Mouse (Mus musculus) brain, adult 2 months (tissue): ENCODE data around the gene Mcm8.

Experiments
- DNase-seq: peaks from one replicate; pipeline ENCODE4 v3.0.0; 2011; ENCODE audit warnings: low read depth, low spot score

Mcm8 gene

DNA sequence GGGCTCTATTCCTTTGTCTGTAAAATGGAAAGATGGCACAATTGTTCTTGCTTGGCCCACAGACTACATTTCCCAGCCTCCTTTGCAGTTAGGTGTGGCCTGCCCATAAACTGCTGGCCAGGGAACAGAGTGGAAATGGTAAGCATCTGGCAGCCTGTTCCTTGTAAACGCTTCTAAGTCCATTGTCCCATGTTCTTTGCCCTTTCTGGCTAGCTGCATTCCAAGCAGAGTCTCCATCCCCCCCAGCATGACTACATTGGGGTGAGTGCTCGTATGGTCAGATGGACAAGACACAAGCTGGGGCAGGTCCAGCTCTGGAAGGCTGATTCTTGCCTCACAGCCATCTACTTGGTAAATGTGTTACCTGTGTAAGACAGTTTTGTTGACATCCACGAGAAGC, 55.7 kb downstream of the Mcm8 start:
- no peak for DNase-seq

DNA sequence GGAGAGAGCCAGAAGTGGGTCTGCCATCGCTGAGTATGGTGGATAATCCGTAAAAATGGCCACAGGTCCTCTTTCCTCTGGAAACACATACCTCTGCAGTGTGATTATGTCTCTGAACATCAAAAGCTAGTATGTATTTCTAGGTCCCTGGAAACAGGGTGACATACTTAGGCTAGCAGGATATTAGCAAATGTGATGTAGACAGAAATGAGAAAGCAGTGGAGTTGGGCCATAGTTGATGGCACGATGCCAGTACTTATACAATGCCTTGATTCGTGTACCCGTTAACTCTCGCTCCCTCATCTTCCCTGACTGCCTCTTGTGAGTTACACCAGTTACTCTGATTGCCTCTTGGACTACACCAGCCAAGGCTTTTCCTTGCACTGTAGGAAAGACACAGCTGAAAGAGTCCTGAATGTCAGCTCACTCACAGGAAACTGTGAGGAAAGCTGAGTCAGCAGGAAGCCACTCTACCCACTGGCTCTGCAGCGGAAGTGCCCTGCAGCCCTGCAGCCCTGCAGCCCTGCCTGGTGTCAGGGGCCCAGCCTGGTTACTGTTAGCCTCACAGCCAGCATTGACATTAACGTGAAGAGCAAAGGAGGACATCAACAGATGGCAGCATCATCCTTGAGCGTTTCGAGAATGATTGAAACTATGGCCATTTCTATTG, 57.9 kb downstream of the Mcm8 start:
- DNase-seq: no peak

DNA sequence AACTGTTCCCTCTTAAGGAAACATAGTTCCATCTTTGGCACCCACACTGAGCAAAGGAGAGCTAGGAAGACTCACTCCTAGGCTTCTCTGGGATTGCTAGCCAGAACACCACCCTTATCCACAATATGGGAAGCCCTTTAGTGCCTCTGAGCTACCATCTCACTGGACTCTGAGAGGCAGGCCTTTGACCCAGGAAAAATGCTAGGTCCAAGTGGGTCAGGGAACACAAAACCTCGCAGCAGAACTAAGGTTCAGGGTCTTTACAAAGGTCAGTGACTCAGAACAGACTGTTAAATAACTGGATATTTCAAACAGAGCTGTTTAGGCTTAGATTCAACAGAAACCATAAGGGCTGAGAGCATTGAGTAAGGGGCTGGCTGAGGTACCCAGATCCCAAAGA, 61.0 kb downstream of the Mcm8 start:
- no peak for DNase-seq

DNA sequence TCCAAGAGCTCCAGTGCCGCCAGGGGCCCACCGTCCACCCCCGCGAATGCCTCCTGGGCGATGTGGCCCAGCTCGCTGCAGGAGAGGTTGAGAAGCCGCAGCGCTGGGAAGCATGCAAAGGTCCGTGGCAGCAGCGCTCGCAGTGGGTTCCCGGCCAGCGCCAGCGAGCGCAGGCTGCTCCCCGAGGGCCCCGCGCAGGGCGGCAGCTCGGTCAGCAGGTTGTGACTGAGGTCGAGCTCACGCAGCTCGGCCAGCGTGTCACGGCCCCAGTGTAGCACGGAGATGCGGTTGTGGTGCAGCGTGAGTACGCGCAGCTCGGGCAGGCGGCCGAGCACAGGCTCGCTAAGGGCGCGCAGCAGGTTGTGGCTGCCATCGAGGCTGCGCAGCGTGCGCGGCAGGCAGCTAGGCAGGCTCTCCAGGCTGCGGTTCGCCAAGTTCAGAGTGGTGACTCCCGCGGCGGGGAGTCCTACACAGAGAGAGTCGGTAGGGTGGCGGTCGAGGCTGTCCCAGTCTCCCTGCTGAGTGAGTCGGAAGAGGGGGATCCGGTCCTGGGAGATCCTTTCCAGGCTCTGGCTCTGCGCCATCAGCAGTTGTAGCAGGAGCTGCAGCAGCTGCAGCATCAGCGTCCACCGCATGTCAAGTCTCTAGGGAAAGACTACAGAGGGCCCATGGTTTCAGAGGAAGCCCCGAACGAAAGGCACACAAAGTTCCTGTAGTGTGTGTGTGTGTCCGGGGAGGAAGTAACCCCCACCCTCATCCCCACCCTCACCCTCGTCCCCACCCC, 63.5 kb downstream of the Mcm8 start:
- peak; percentile 53 for DNase-seq

DNA sequence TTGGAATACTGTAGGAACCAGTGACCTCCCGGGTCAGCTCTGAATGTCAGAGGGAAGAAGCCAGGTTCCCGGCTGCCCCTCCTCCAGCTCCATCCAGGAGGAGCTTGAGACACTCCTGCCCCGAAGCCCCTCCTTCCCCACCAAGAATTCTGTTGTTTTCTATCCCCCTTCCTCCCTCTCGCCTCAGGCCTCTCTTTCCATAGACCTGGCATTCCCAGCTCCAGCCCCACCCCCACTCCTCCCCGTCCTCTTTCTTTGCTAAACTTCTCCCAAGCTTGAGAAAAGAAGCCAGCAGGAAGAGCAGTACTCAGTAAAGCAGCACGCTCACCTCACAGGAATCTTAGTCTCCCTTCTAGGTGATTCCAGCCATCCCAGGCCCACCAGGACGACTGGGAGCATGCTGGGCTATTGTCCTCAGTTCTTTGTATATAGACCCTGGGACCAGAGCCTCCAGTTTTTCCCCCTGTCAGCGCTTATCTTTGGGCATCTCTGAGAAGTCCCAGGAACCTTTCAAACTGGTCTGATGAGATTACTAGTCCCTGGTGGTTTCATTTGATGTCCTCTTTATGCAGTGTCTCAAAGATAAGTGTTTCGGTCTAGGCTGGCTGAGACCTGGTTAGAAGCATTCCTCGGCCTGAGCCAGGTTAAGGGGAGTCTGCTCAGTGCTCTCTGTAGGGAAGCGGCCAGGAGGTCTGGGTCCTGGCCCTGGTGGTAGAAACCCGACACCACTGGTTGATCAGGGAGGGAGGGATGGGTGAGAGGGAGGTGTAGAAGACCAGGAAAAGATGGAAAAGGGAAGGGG, 65.1 kb downstream of the Mcm8 start, which contains the start of gene Lrrn4:
Lrrn4 (minus strand) TSS at position 48 of the 802 bp plus-strand sequence.
- DNase-seq: no peak

DNA sequence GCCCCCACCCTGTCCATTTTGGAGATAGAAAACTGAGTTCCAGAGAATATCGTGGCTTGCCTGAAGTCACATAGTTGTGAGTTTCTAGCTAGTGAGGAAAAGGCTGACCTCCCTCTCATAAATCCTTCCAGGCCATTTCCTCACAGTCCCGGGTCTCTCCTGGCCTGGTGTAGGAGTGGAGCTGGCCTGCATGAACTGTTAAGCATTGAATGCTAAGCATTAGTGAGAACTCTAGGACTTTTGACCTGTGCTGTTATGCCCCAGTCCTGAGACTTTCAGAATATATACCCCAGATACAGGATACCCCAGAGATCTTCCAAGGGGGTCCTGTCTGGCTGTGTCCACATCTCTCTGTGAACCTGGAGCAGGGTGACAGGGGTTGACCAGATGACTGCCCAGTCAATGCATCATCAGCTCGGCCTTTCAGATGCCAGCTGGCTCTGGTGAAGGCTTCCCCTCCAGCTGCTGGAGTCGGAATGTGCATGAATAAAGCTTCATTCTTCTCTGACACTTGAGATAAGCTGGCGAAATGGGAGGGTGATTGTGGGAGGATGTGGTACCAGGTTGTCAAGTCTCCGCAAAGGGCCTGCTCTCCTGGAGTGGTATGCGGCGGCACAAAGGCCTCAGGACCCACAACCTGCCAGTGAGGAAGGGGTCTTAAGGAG, 68.5 kb downstream of the Mcm8 start:
- peak; percentile 37 for DNase-seq

DNA sequence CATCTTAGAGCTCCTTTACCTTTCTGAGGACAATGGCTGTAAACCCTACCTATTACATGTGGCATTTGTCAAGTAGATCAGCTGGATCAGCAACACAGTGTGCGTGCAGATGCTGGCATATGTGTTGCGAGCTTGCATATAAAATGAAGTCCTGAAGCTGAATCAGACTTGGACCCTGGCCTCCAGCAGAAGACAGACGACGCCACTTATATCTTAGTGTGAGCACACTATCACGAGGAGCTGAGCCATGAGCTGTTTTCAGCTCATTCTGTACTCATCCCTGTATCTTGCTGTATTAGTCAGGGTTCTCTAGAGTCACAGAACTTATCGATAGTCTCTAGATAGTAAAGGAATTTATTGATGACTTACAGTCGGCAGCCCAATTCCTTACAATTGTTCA, 69.4 kb downstream of the Mcm8 start:
- peak; percentile 43 for DNase-seq
